Mouse (Mus musculus): ENCODE measurements around the gene Cenpl. TPM values are rescaled to one million over a fixed set of nuclear protein-coding genes. Genes with fewer than 3 reads are reported as not detected.

Cenpl gene
- polyA plus RNA-seq (2012; rRNA removed): 5.2 and 5.8 TPM in 2 replicates

GRCm38 (mm10) chr1:161070352-161071271 is at the start of gene Cenpl, which contains the start of gene Dars2:
Gene Cenpl (plus strand): TSS chr1:161070713.
Gene Dars2 (minus strand): TSS chr1:161070658.

GRCm38 (mm10) chr1:161034435-161035280 is 35.9 kb upstream of the Cenpl start, which contains the start of gene Zbtb37:
Gene Zbtb37 (minus strand): TSS chr1:161034849.

GRCm38 (mm10) chr1:161130726-161131664 is 60.5 kb downstream of the Cenpl start, which contains the start of gene Klhl20:
Gene Klhl20 (minus strand): TSS chr1:161131511.

Other genes starting within 250 kb of the Cenpl start
- 10.7 and 11.4 TPM in 2 replicates for gene Rc3h1, start 164.3 kb upstream of the Cenpl start, polyA plus RNA-seq (2012; rRNA removed)
- gene Serpinc1, start 92.1 kb upstream of the Cenpl start, polyA plus RNA-seq (2012; rRNA removed): 0.35 and 0.48 TPM in 2 replicates
- 9.4 and 9.7 TPM in 2 replicates for gene Zbtb37, start 35.9 kb upstream of the Cenpl start, polyA plus RNA-seq (2012; rRNA removed)
- gene Dars2, start 55 bp upstream of the Cenpl start, polyA plus RNA-seq (2012; rRNA removed): 20.1 and 21.3 TPM in 2 replicates
- 18.0 TPM in 2 replicates for gene Klhl20, start 60.8 kb downstream of the Cenpl start, polyA plus RNA-seq (2012; rRNA removed)
- 31.6 and 31.8 TPM in 2 replicates for gene Ankrd45, start 72.0 kb downstream of the Cenpl start, polyA plus RNA-seq (2012; rRNA removed)
- gene Tex50, start 88.6 kb downstream of the Cenpl start, polyA plus RNA-seq (2012; rRNA removed): not detected in 2 replicates
- 87.4 and 93.6 TPM in 2 replicates for gene Prdx6, start 180.5 kb downstream of the Cenpl start, polyA plus RNA-seq (2012; rRNA removed)